Mouse (Mus musculus) kidney, embryonic 15.5 days (tissue): ENCODE results near the gene Pnmal2. TPM values are rescaled to one million over a fixed set of nuclear protein-coding genes. Genes with fewer than 3 reads are reported as not detected.

ENCODE experiments used
- ATAC-seq: fragments of 200-750 bp; cut with Nextera tagmentation; replicated peaks from 2 replicates; pipeline ENCODE4 v1.8.0; 2017; ENCODE audit warnings: moderate TSS enrichment; ENCODE audit not compliant: low FRiP score
- H3K27ac ChIP-seq: fragments of 300-500 bp; sonication (generic); 2 replicates; pipeline ENCODE4 v1.5.1; 2015; ENCODE audit warnings: mild to moderate bottlenecking, inconsistent platforms
- H3K27me3 ChIP-seq: fragments of 300-500 bp; sonication (generic); 2 replicates; pipeline ENCODE4 v1.6.1; 2015; ENCODE audit warnings: inconsistent platforms
- H3K36me3 ChIP-seq: fragments of 300-500 bp; sonication (generic); 2 replicates; pipeline ENCODE4 v1.6.1; 2015; ENCODE audit warnings: inconsistent platforms
- H3K4me1 ChIP-seq: fragments of 300-500 bp; sonication (generic); 2 replicates; pipeline ENCODE4 v1.6.1; 2015; ENCODE audit warnings: inconsistent platforms
- H3K4me2 ChIP-seq: fragments of 300-500 bp; sonication (generic); 2 replicates; pipeline ENCODE4 v1.6.1; 2015; ENCODE audit warnings: moderate library complexity, mild to moderate bottlenecking, inconsistent platforms
- H3K4me3 ChIP-seq: fragments of 300-500 bp; sonication (generic); replicated peaks from 2 replicates; pipeline ENCODE4 v1.5.1; 2015; ENCODE audit warnings: mild to moderate bottlenecking, inconsistent platforms
- H3K9ac ChIP-seq: fragments of 300-500 bp; sonication (generic); 2 replicates; pipeline ENCODE4 v1.6.1; 2015; ENCODE audit warnings: mild to moderate bottlenecking, inconsistent platforms
- H3K9me3 ChIP-seq: fragments of 300-500 bp; sonication (generic); replicated peaks from 2 replicates; pipeline ENCODE4 v1.6.1; 2016; ENCODE audit warnings: inconsistent platforms
- WGBS: fragments of 180-500 bp; shearing (Covaris S2); methylation state at CpG from one replicate; pipeline ENCODE4 v1.1.7; 2015; ENCODE audit warnings: mixed read lengths; 5-methylcytosine and 5-hydroxymethylcytosine counted together
- polyA plus RNA-seq: library from polyadenylated mRNA; unstranded; fragments of >200 nt; fragmentation: Nextera tagmentation; extraction: Ambion mirVana; gene quantifications from 2 replicates; pipeline ENCODE4 v1.2.1, GENCODE M21; 2015

The Pnmal2 gene
- polyA plus RNA-seq, 1 experiment from 2014 or later: 9.2 TPM

DNA sequence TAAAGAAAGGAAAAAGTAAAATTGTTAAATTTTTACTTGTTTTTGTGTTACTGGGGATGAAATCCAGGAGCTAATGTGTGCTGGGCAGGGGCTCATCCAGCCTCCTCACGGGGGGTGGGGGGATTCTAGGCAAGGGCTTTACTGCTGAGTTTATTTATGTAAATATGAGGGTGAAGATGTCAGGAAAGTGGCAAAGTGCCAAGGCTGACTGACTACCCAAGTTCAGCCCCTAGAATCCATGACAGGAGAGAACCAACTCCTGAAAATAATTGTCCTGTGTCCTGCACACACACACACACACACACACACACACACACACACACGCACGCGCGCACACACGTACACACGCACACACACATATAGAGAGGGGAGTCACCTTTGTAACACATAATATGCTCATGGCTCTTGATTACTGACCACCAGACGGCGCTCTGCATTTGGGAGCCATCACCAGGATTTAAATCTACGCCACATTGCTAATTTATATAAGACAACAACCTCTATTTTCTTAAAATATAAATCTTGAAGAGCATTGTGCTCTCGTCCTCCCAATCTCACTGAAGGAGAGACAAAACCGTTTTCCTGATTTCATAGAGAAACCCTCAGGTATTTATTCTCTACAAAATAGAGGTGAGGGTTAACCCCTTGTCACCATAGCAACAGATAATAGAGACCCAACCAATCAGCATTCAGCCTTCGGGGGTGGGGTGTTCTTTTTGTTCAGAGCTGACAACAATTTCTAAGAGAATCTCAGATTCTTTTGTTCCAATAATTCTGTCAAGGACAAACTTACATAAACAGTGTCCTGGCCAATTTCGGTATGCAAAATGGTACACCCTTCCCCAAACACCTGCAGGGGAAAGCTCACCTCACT is 11.5 kb upstream of the Pnmal2 start:
- WGBS: 37% methylated on average over 14 of the region's 14 CpGs
- Histone ChIP-seq H3K4me1 (peaks cover 13% of the 10 kb centered on the region; the same call in 1 of the 2 replicates), H3K36me3 (no peaks in the 10 kb centered on the region), H3K9ac (no peak overlapping the region), H3K4me3 (no peak overlapping the region), H3K27me3 (no peaks in the 10 kb centered on the region), H3K4me2 (no peak overlapping the region), H3K27ac (no peak overlapping the region), H3K9me3 (no peaks in the 10 kb centered on the region)
- ATAC-seq: no peak

DNA sequence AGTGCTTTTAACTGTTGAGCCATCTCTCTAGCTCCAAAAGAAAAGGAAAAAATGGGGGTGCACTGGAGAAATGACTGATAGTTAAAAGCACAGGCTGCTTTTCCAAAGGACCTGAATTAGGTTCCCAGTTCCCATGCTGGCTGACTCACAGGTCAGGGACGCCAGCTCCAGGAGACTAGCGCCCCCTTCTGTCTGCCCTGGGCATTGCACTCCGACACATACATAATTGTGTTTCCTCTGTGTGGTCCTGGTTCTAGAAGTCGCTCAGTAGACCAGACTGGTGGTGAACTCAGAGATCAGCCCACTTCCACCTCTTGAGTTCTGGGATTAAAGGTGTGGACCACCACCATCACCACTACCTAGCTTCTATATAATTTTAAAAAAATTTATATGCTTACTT is 7.2 kb upstream of the Pnmal2 start:
- no peak overlapping the region for H3K9ac ChIP-seq
- no peaks in the 10 kb centered on the region for H3K36me3 ChIP-seq
- 50% methylated on average over 4 of the region's 4 CpGs for WGBS
- no peak overlapping the region for H3K27ac ChIP-seq
- H3K4me2 ChIP-seq: no peak overlapping the region
- H3K4me1 ChIP-seq: peaks cover 21% of the 10 kb centered on the region
- H3K4me3 ChIP-seq: no peak overlapping the region
- no peaks in the 10 kb centered on the region for H3K9me3 ChIP-seq
- no peak for ATAC-seq
- H3K27me3 ChIP-seq: no peaks in the 10 kb centered on the region

DNA sequence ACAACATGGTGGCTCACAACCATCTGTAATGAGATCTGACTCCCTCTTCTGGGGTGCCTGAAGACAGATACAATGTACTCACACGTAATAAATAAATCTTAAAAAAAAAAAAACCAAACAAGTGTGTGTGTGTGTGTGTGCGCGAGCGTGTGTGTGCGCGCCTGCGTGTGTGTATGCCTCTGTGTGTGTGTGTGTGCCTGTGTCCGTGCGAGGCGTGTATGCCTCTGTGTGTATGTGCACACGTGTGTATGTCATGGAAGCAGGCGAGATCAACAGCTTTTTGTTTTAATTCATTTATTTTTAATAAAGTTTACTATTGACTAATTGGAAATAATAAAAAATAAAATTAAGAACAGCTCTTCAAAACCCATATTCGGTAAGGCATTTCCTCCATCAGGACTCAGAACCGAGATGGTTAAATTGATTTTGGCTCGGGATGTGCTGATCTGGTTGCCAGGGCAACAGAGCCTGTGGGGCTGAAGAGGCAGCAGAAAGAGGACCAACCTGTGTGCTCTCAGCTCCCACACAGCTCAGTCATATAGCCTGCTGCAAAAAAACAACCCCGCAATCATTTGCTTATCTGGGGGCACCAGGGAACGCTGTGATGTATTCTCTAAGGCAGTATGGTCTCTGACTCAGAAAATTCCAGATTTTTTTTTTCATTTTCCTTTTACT is 6.2 kb upstream of the Pnmal2 start:
- H3K4me1 ChIP-seq: peaks cover 16% of the 10 kb centered on the region
- H3K27me3 ChIP-seq: no peaks in the 10 kb centered on the region
- H3K27ac ChIP-seq: no peak overlapping the region
- 73% methylated on average over 17 of the region's 17 CpGs for WGBS
- no peak overlapping the region for H3K9ac ChIP-seq
- no peak for ATAC-seq
- H3K9me3 ChIP-seq: no peaks in the 10 kb centered on the region
- no peak overlapping the region for H3K4me2 ChIP-seq
- H3K36me3 ChIP-seq: no peaks in the 10 kb centered on the region
- no peak overlapping the region for H3K4me3 ChIP-seq

DNA sequence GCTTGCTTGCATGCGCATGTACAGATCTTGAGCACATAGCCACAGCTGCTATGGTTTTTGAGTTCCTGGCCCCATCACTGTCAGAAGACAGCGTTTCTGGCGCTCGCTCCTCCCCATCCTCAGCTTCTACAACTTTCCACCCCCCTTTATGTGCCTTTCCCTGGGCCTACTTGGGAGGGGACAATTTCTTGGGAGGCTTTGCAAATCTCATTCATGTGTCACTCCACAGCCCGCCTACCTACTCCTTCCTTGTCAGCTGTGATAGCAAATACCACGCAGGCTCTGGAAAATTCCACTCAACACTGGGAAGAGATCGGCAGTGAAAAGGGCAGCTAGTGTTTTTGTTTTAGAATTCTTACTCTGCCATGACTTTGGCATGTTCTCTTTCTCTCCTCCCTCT is 4.2 kb upstream of the Pnmal2 start:
- Histone ChIP-seq H3K9me3 (no peaks in the 10 kb centered on the region), H3K4me2 (no peak overlapping the region), H3K4me1 (peaks cover 29% of the 10 kb centered on the region), H3K27ac (peak overlapping the region; percentile 74), H3K36me3 (no peaks in the 10 kb centered on the region), H3K27me3 (peaks cover 5% of the 10 kb centered on the region), H3K4me3 (no peak overlapping the region), H3K9ac (no peak overlapping the region)
- WGBS: 30% methylated on average over 7 of the region's 7 CpGs
- ATAC-seq: no peak; the same call in 1 of the 2 replicates

DNA sequence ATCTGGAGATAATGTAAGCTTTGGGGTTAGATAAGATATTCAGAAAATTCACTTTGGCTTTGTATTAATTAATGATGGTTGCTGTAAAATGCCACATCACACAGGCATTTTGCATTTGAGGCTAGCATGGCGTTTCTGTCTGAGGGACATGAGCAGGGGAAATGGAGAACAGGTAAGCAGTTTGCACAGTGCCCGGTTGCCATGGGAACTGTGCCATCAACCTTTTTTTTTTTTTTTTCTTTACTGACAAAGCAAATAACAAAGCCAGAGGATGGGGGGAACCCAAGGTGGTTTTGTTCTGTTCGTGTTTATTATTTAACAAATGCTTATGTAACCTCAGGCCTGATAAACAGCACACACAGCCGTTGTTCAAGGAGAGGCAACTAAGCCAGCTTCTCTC is 1.6 kb upstream of the Pnmal2 start:
- no peak overlapping the region for H3K4me3 ChIP-seq
- H3K27me3 ChIP-seq: peaks cover 30% of the 10 kb centered on the region
- no peaks in the 10 kb centered on the region for H3K36me3 ChIP-seq
- WGBS: 64% methylated on average over 4 of the region's 4 CpGs
- no peak overlapping the region for H3K27ac ChIP-seq
- no peak overlapping the region for H3K4me2 ChIP-seq
- no peaks in the 10 kb centered on the region for H3K9me3 ChIP-seq
- H3K9ac ChIP-seq: no peak overlapping the region
- no peak for ATAC-seq
- peaks cover 55% of the 10 kb centered on the region for H3K4me1 ChIP-seq

DNA sequence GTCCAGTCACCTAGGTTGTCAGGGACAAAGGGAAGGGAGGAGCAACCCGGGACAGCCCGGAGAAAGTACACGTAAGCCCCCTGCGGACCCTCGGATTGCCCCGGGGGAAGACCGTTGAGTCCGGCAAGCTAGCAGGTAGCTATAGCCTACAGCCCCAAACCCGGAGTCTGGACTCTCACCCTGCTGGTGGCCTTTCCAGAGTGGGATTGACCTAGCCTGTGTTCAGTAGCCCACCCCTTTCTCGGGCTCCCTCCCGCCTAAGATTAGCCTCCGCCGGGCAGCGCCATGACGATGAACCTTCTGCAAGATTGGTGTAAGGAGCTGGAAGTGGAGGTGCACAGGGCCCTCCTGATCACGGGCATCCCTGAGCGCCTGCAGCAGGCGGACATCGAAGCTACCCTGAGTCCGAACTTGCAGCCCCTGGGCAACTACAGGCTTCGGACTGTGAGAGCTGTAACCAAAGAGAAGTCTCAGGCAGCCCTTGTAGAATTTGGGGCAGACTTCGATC is 380 bp downstream of the Pnmal2 start:
- Histone ChIP-seq H3K27ac (no peak overlapping the region), H3K9me3 (no peaks in the 10 kb centered on the region)

DNA sequence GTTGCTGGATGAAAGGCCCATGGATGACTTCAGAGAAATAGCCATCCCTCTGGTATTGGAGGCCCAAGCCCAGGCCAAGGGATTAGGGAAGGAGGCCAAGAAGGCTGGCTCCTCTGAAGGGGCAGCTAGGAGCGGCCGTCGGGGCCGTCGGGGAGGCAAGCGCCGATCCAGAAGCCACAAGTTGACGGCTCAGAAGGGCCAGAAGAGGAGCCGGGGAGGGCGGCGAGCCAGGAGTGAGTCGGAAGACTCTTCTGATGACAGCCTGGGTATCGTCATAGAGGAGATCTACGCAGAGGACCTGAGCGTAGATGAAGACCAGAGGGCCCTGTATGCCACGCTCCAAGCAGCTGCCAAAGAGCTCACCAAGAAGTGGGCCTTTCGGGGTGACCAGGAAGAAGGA is 937 bp downstream of the Pnmal2 start:
- WGBS: 21% methylated on average over 17 of the region's 17 CpGs
- H3K9ac ChIP-seq: 0 out of 2 replicates have a peak overlapping the region, but pooled peaks have one; percentile 65
- no peak for ATAC-seq
- peaks cover 53% of the 10 kb centered on the region for H3K27me3 ChIP-seq
- no peaks in the 10 kb centered on the region for H3K36me3 ChIP-seq
- H3K4me2 ChIP-seq: peak overlapping the region; percentile 83
- H3K27ac ChIP-seq: no peak overlapping the region
- H3K4me1 ChIP-seq: peaks cover 66% of the 10 kb centered on the region
- peak overlapping the region; percentile 63 for H3K4me3 ChIP-seq
- H3K9me3 ChIP-seq: no peaks in the 10 kb centered on the region

More for the DNA sequence above, 380 bp downstream of the Pnmal2 start:
- Histone ChIP-seq H3K4me3 (peak overlapping the region; percentile 63), H3K4me2 (peak overlapping the region; percentile 83), H3K36me3 (no peaks in the 10 kb centered on the region), H3K27me3 (peaks cover 50% of the 10 kb centered on the region), H3K9ac (peak overlapping the region; percentile 65), H3K4me1 (peaks cover 66% of the 10 kb centered on the region)
- ATAC-seq: no peak; the same call in 1 of the 2 replicates
- WGBS: 2% methylated on average over 22 of the region's 22 CpGs

DNA sequence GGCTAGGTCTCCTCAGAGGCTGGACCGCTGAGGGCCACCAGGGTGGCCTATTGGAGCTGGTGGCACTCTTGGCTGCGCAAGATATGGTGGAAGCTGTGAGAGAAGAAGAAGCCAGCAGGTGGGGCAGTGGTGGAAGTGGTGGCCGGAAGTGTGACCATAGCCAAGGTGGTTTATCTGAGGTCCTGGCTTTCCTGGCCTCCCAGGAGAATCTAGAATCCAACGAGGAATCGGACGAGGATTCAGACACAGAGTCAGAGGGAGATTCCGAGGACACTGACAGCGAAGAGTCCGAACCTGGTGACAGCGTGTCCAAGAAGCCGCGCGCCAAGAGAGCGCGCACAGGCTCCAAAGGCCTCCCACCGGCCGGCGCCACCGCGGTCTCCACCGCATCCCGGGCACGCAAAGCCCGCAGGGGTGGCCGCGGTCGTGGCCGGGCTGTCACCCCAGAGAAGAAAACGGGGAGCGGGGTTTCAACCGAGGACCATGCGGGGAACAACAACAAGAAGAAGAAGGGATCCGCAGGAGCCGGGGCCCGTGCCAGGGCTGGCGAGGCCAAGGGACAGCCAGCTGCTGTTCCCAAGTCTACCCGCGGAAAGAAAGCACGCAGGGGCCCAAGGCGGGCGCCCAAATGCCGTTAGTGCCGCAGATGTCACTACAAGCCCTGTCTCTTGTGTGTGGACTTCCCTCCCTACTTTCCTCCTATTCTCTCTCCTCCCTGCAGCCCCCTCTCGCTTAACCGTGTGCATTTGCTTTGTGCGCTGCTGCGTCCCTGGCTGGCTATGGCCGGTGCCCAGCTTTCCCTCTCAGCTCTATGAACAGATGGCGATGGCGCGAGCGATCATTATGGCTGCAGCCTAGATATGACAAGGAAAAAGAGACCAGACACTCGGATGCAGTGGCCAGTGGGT is 2.2 kb downstream of the Pnmal2 start:
- peak overlapping the region; percentile 63 for H3K4me3 ChIP-seq
- no peak for ATAC-seq
- H3K36me3 ChIP-seq: no peaks in the 10 kb centered on the region
- peaks cover 68% of the 10 kb centered on the region for H3K4me1 ChIP-seq
- H3K27ac ChIP-seq: no peak overlapping the region
- H3K4me2 ChIP-seq: peak overlapping the region; percentile 76
- no peaks in the 10 kb centered on the region for H3K9me3 ChIP-seq
- 3% methylated on average over 53 of the region's 53 CpGs for WGBS
- peaks cover 53% of the 10 kb centered on the region for H3K27me3 ChIP-seq
- H3K9ac ChIP-seq: peak overlapping the region; percentile 47

DNA sequence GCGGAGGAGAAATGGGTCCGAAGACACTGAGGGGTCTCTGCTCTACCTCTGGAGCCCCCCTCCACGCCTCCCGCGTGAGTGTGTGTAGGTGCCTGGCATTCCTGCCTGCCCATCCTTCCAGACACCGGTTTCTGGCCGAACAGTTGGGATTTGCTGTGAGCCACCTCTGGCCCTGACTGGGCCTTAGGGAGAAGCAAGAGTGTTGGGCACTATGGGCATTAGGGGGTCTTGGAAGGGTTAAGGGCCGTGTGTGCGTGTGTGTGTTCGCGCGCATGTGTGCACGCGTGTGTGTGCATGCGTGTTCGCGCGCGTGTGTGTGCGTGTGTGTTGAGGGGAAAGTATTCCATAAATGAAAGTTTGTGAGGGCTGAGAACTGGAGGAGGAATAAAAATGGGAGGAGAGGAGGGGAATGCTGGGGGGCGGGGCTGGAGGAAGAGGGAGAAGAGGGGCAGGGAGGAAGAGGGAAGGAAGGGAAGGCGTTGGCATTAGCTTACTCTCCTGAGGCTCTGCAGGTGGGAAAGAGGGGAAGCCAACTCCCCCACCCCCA is 2.9 kb downstream of the Pnmal2 start:
- Histone ChIP-seq H3K27ac (no peak overlapping the region), H3K9ac (peak overlapping the region; percentile 47), H3K4me2 (peak overlapping the region; percentile 76), H3K4me1 (peaks cover 68% of the 10 kb centered on the region), H3K27me3 (peaks cover 53% of the 10 kb centered on the region), H3K9me3 (no peaks in the 10 kb centered on the region), H3K4me3 (peak overlapping the region; percentile 63), H3K36me3 (no peaks in the 10 kb centered on the region)
- WGBS: 16% methylated on average over 21 of the region's 22 CpGs
- no peak for ATAC-seq

DNA sequence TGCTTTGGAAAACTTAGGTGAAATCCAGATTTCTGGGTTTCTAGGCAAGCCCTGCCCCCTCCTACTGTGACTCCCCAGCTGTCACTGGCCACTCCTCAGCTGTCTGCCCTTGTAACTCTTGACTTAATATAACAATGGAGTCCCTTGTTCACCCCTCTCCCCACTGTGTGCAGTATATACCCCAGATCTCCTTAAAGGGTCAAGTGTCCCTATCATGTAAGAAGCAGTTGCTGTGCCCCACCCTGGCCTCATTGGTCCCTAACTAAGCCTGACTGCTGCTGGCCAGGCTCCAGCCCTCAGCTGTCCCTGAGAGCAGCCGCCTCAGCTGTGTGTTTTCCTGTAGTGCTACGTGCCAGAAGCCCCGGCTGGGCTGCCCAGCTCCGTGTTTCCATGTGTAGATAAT is 3.5 kb downstream of the Pnmal2 start:
- no peaks in the 10 kb centered on the region for H3K36me3 ChIP-seq
- H3K4me1 ChIP-seq: peaks cover 68% of the 10 kb centered on the region
- 8% methylated on average over 4 of the region's 4 CpGs for WGBS
- H3K4me2 ChIP-seq: peak overlapping the region; percentile 76
- H3K27ac ChIP-seq: peak overlapping the region; percentile 20; the same call in 1 of the 2 replicates
- ATAC-seq: no peak
- no peak overlapping the region for H3K9ac ChIP-seq
- peaks cover 53% of the 10 kb centered on the region for H3K27me3 ChIP-seq
- peak overlapping the region; percentile 63; the same call in 1 of the 2 replicates for H3K4me3 ChIP-seq
- H3K9me3 ChIP-seq: no peaks in the 10 kb centered on the region

DNA sequence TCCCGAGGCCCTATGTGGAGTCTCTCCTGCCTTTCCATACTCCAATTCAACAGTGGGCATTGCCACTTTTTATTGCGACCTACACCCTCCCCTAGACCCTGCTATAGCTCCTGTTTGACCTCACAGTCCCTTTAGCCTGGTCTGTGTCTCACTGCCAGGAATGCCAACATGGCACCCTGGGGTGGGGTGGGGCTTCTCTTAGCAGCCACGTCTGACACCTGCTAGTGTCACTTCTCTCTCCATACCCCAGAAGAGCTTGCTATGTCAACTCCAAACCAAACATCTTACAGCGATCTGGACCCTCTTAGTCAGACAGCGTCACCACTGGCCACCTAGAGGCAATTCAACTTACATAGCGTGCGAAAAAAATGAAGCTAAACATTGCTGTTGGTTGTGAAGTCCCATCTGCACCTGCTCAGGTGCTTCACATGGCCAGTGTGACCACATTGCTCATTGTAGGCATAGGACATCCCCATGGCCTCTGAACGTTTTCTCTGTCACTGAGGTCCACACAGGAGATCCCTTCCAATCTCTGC is 4.5 kb downstream of the Pnmal2 start:
- Histone ChIP-seq H3K4me2 (no peak overlapping the region), H3K9ac (no peak overlapping the region), H3K9me3 (no peaks in the 10 kb centered on the region), H3K4me3 (no peak overlapping the region), H3K27ac (no peak overlapping the region), H3K4me1 (peaks cover 65% of the 10 kb centered on the region), H3K36me3 (no peaks in the 10 kb centered on the region), H3K27me3 (peaks cover 53% of the 10 kb centered on the region)
- WGBS: 63% methylated on average over 8 of the region's 8 CpGs
- ATAC-seq: no peak
